Mouse (Mus musculus) stomach, postnatal 0 days (tissue): Measurements from ENCODE around the gene Pea15a.

ENCODE experiments used
- CTCF ChIP-seq: IDR thresholded peaks from 2 replicates; pipeline ENCODE4 v1.5.1; 2016; ENCODE audit warnings: antibody characterized with exemption, low read depth, mild to moderate bottlenecking, moderate library complexity
- EP300 ChIP-seq: optimal IDR thresholded peaks from 2 replicates; pipeline ENCODE3; 2016; ENCODE audit warnings: antibody characterized with exemption

- no peak for TF ChIP-seq CTCF
- no peak for TF ChIP-seq EP300
Observed at GRCm38 (mm10) chr1:172183056-172183455, 23.5 kb downstream of the Pea15a start.
